Mouse (Mus musculus) liver, embryonic 15.5 days (tissue): ENCODE results near the gene Obscn. TPM values are rescaled to one million over a fixed set of nuclear protein-coding genes. Genes with fewer than 3 reads are reported as not detected.

Experiments used
- ATAC-seq: fragments of 200-750 bp; cut with Nextera tagmentation; 2 replicates; pipeline ENCODE4 v1.8.0; 2017; ENCODE audit warnings: moderate number of reproducible peaks, mild to moderate bottlenecking, moderate library complexity; ENCODE audit not compliant: insufficient read depth
- H3K27ac ChIP-seq: fragments of 300-500 bp; sonication (generic); replicated peaks from 2 replicates; pipeline ENCODE4 v1.5.1; 2015; ENCODE audit warnings: mild to moderate bottlenecking, inconsistent platforms
- H3K27me3 ChIP-seq: fragments of 300-500 bp; sonication (generic); 2 replicates; pipeline ENCODE4 v1.6.1; 2015; ENCODE audit warnings: mild to moderate bottlenecking, inconsistent platforms
- H3K36me3 ChIP-seq: fragments of 300-500 bp; sonication (generic); replicated peaks from 2 replicates; pipeline ENCODE4 v1.6.1; 2015; ENCODE audit warnings: moderate library complexity, mild to moderate bottlenecking, inconsistent platforms
- H3K4me1 ChIP-seq: fragments of 300-500 bp; sonication (generic); replicated peaks from 2 replicates; pipeline ENCODE4 v1.6.1; 2015; ENCODE audit warnings: inconsistent platforms
- H3K4me2 ChIP-seq: fragments of 300-500 bp; sonication (generic); 2 replicates; pipeline ENCODE4 v1.6.1; 2015; ENCODE audit warnings: moderate library complexity, mild to moderate bottlenecking, inconsistent platforms
- H3K4me3 ChIP-seq: fragments of 300-500 bp; sonication (generic); replicated peaks from 2 replicates; pipeline ENCODE4 v1.5.1; 2015; ENCODE audit warnings: mild to moderate bottlenecking, inconsistent platforms
- H3K9ac ChIP-seq: fragments of 300-500 bp; sonication (generic); 2 replicates; pipeline ENCODE4 v1.6.1; 2015; ENCODE audit warnings: moderate library complexity, mild to moderate bottlenecking, inconsistent platforms
- H3K9me3 ChIP-seq: fragments of 300-500 bp; sonication (generic); replicated peaks from 2 replicates; pipeline ENCODE4 v1.6.1; 2016; ENCODE audit warnings: inconsistent platforms
- WGBS: fragments of 180-500 bp; shearing (Covaris S2); methylation state at CpG from one replicate; pipeline ENCODE4 v1.1.7; 2015; ENCODE audit warnings: mixed read lengths; ENCODE audit not compliant: insufficient replicate concordance; 5-methylcytosine and 5-hydroxymethylcytosine counted together
- polyA plus RNA-seq: library from polyadenylated mRNA; unstranded; fragments of >200 nt; fragmentation: Nextera tagmentation; extraction: Ambion mirVana; gene quantifications from 2 replicates; pipeline ENCODE4 v1.2.1, GENCODE M21; 2015

The Obscn gene
- polyA plus RNA-seq, 1 experiment from 2014 or later: 0.30 TPM

DNA sequence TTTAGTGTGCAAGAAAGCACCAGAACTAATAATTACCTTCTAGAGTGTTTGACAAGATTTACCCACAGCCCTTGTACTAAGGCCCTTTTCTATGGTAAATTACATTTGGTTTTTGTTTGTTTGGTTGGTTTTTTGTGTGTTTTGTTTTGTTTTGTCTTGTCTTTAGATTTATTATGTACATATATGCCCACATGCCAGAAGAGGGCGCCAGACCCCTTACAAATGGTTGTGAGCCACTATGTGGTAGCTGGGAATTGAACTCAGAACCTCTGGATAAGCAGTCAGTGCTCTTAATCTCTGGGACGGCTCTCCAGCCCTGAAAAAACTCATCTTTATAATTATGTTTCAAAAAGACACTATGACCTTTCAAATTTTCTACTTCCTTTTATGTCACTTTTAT, 37.9 kb downstream of the Obscn start:
- Histone ChIP-seq H3K27me3 (0 out of 2 replicates have a peak, but pooled peaks cover 6% of the 10 kb centered on the region), H3K27ac (no peak overlapping the region), H3K4me1 (no peaks in the 10 kb centered on the region), H3K9ac (no peak overlapping the region), H3K4me3 (no peak overlapping the region), H3K4me2 (no peak overlapping the region), H3K9me3 (no peaks in the 10 kb centered on the region), H3K36me3 (no peaks in the 10 kb centered on the region)
- WGBS: 14% methylated on average over 2 of the region's 2 CpGs
- no peak for ATAC-seq

DNA sequence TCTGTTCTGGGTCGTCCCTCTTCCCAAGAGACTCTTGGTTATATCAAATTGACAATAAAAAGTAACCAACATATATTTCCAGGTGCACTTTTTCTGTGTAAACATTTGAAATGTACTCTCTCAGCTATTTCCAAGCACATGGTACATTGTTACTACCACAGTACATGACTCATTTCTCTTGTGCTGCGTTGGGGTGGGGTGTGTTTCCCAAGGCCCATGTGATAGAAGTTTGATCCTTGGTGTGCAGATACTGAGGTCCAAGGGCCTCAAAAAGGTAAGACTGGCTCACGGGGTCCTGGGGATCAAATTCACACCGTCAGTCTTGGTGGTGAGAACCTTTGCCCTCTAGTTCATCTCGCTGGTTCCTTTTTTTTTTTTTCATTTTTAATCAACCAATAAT, 38.4 kb downstream of the Obscn start:
- H3K4me3 ChIP-seq: no peak overlapping the region
- H3K27me3 ChIP-seq: 0 out of 2 replicates have a peak, but pooled peaks cover 6% of the 10 kb centered on the region
- H3K9me3 ChIP-seq: no peaks in the 10 kb centered on the region
- no peaks in the 10 kb centered on the region for H3K36me3 ChIP-seq
- H3K9ac ChIP-seq: no peak overlapping the region
- no peak overlapping the region for H3K27ac ChIP-seq
- WGBS: 46% methylated on average over 5 of the region's 5 CpGs
- no peak for ATAC-seq
- no peaks in the 10 kb centered on the region for H3K4me1 ChIP-seq
- H3K4me2 ChIP-seq: no peak overlapping the region

DNA sequence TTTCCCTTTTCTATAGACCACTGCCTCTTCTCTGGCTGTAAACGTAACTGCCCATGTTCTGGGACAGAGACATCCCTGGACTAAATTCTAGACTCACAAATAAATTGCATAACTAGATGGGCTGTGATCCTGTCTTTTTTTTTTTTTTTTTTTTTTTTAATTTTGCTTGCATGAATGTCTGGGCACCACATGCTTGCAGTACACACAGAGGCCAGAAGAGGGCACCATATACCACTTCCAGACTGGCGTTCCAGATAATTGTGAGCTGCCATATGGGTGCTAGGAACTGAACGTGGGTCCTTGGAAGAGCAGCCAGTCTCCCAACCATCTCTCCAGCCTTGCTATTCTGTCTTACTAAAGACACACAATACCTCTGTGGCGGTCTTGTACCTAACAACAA, 42.0 kb downstream of the Obscn start:
- Histone ChIP-seq H3K4me2 (no peak overlapping the region), H3K27me3 (0 out of 2 replicates have a peak, but pooled peaks cover 6% of the 10 kb centered on the region), H3K4me1 (no peaks in the 10 kb centered on the region), H3K27ac (no peak overlapping the region), H3K9ac (no peak overlapping the region), H3K4me3 (no peak overlapping the region), H3K36me3 (no peaks in the 10 kb centered on the region), H3K9me3 (no peaks in the 10 kb centered on the region)
- WGBS: 49% methylated on average over 4 of the region's 4 CpGs
- ATAC-seq: no peak

DNA sequence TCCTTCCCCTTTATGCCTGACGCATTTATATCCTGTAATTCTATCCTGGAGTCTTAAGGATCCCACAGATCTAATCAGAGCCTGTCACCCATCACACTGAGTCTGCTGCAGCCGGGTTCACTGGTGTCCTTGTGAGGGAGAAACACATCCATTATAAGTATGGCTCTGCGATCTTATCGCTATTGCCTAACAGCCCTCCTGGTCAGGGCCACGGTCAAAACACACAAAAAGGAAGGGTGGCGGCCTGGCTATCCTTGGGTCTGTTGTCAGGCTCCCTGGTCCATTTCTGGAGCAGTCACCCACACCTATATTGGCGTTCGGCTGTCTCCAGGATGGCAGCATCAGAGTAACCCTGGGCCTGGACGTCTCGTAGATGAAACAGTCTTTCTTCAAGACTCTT, 48.6 kb downstream of the Obscn start:
- no peaks in the 10 kb centered on the region for H3K27me3 ChIP-seq
- no peaks in the 10 kb centered on the region for H3K4me1 ChIP-seq
- H3K27ac ChIP-seq: no peak overlapping the region
- H3K9ac ChIP-seq: no peak overlapping the region
- ATAC-seq: no peak
- no peaks in the 10 kb centered on the region for H3K9me3 ChIP-seq
- no peak overlapping the region for H3K4me3 ChIP-seq
- H3K4me2 ChIP-seq: no peak overlapping the region
- no peaks in the 10 kb centered on the region for H3K36me3 ChIP-seq
- WGBS: 71% methylated on average over 10 of the region's 10 CpGs

DNA sequence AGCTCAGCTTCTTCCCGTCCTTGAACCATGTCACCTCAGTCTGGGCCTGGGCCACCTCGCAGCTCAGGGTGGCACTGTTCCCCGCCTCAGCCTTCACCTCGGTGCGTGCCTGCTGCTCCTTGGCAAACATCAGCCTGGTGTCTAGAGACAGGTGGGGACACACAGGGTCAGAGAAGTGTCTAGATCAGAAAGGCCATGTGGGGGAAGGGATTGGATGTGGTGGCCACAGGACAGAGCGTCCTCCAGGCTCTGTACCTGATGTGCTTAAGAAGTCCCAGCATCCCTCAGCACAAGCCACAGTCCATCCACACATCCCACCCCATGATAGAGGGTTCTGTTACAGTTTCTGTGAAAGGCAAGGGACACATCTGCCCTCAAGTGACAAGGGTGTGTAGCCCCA, 51.0 kb downstream of the Obscn start:
- 53% methylated on average over 6 of the region's 6 CpGs for whole genome bisulfite sequencing
- no peak overlapping the region for H3K4me3 ChIP-seq

DNA sequence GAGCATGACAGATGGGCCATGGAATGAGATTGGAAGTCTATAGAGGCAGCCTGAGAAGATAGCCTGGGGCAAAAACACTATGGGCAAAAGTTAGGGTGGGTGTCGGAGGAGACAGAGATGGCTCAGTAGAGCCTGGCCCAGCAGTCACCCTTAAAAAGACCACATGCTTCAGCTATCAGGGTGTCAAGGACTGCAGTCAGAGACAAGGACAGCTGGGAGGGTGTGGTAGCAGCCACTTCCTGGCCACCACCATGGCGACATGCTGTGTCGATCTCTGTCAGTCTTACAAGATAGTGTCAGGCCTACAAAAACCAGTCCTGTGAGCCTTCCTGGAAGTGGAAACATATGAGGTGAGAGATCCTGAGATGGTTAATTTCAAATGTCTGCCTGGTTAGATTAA, 53.1 kb downstream of the Obscn start:
- 23% methylated on average over 3 of the region's 3 CpGs for WGBS

More for the DNA sequence above, 51.0 kb downstream of the Obscn start:
- no peak overlapping the region for H3K4me2 ChIP-seq
- H3K4me1 ChIP-seq: no peaks in the 10 kb centered on the region
- H3K9me3 ChIP-seq: no peaks in the 10 kb centered on the region
- H3K36me3 ChIP-seq: no peaks in the 10 kb centered on the region
- no peak for ATAC-seq
- no peak overlapping the region for H3K27ac ChIP-seq
- H3K27me3 ChIP-seq: no peaks in the 10 kb centered on the region
- no peak overlapping the region for H3K9ac ChIP-seq

DNA sequence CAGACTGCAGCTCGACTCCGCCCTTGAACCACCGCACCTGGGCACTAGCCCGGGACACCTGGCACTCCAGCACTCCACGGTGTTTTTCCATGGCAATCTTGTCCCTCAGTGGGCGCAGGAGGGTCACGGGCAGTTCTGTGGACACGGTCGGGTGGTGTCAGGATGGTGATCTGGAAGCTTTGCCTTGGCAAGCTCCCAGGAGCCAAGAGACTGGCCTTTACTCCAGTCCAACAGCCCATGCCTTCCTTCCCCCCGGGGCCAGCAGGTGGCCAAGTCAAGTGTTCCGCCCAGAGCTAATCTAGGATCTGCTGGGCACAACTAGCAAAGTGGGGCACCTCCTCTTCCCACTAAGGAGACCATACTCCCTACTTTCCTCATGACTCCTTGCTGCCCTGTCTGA, 57.9 kb downstream of the Obscn start:
- WGBS: 70% methylated on average over 11 of the region's 11 CpGs
- ATAC-seq: no peak
- Histone ChIP-seq H3K4me2 (no peak overlapping the region), H3K27me3 (no peaks in the 10 kb centered on the region), H3K4me1 (no peaks in the 10 kb centered on the region), H3K36me3 (no peaks in the 10 kb centered on the region), H3K4me3 (no peak overlapping the region), H3K9ac (no peak overlapping the region), H3K9me3 (no peaks in the 10 kb centered on the region), H3K27ac (no peak overlapping the region)

More for the DNA sequence above, 53.1 kb downstream of the Obscn start:
- Histone ChIP-seq H3K9me3 (no peaks in the 10 kb centered on the region), H3K9ac (no peak overlapping the region), H3K4me3 (no peak overlapping the region), H3K4me2 (no peak overlapping the region), H3K27ac (no peak overlapping the region), H3K27me3 (no peaks in the 10 kb centered on the region), H3K36me3 (no peaks in the 10 kb centered on the region), H3K4me1 (no peaks in the 10 kb centered on the region)
- no peak for ATAC-seq

DNA sequence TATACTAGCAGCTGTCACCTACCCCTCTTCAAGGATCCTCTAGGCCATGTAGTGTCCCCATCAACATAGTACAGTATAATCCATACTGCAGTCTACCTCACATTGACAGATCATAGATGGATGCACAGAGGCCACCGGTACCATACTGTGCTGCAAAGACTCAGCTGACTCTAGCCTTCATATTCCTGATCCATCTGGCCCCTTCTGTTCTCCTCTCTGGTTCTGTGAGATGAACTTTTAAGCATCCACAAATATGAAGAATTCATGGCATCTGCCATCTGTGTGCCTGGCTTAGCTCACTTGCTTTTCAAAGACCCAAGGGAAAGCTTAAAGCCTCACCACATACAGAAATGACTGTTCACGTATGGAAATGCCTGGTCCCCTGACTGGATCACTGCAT, 65.9 kb downstream of the Obscn start:
- WGBS: 68% methylated on average over 2 of the region's 2 CpGs
- Histone ChIP-seq H3K27me3 (no peaks in the 10 kb centered on the region), H3K4me2 (no peak overlapping the region), H3K27ac (no peak overlapping the region), H3K4me3 (no peak overlapping the region), H3K9ac (no peak overlapping the region), H3K9me3 (no peaks in the 10 kb centered on the region), H3K36me3 (no peaks in the 10 kb centered on the region), H3K4me1 (no peaks in the 10 kb centered on the region)
- no peak for ATAC-seq

DNA sequence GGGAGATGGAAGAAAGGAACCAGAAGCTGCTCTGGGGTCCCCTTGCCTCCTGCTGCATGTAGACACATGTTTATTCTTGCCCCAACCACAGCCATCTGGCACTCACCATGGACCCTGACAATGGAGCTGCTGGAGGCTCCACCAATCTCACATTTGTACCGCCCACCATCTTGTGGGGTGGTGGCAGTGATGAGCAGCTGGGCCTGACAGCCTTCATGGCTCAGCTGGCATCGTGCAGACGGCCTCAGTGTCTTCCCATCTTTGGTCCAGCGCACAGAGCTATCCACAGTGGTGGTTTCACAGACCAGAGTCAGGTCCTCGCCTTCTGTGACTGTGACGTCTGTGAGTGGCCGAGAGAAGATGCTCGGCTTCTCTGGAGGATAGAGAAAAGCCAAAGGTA, 67.3 kb downstream of the Obscn start:
- H3K4me2 ChIP-seq: no peak overlapping the region
- no peaks in the 10 kb centered on the region for H3K9me3 ChIP-seq
- H3K27ac ChIP-seq: no peak overlapping the region
- no peaks in the 10 kb centered on the region for H3K4me1 ChIP-seq
- ATAC-seq: no peak
- no peaks in the 10 kb centered on the region for H3K27me3 ChIP-seq
- H3K9ac ChIP-seq: no peak overlapping the region
- WGBS: 65% methylated on average over 8 of the region's 8 CpGs
- H3K36me3 ChIP-seq: no peaks in the 10 kb centered on the region
- no peak overlapping the region for H3K4me3 ChIP-seq

DNA sequence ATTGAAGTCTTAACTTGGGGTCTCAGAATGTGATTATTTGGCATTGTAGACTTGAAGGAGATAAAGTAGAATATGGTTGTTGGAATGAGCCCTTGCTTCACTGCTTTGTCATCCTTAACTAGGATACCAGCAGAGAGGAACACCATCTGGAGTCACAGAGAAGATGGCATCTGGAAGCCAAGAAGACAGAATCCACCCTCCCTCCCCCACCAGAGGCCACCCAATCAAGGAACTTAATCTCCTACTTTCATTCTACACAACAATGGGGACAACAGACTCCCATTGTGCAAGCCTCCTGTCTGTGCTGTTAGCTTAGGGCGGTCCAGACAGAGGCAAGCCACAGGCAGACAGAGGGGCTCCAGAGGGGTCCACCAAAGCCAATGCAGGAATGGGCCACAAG, 67.8 kb downstream of the Obscn start:
- H3K9me3 ChIP-seq: no peaks in the 10 kb centered on the region
- no peak for ATAC-seq

DNA sequence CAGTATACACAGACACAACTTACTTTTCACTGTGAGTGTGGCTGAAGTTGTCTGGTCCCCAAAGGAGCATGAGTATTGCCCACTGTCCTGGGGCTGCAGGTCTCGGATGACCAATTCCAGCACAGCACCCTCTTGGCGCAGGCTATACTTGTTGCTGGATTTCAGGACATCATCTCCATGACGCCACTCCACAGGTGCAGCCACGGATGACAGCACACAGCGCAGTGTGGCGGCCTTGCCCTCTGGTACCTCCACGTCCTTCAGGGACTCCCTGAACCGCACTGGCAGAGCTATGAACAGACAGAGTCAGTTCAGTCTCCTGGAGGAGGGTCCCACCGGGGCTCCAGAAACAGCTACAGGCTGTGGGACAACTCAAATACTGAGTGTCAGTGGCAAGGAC, 68.3 kb downstream of the Obscn start:
- ATAC-seq: no peak
- Histone ChIP-seq H3K9me3 (no peaks in the 10 kb centered on the region), H3K36me3 (no peaks in the 10 kb centered on the region), H3K4me2 (no peak overlapping the region), H3K4me1 (no peaks in the 10 kb centered on the region), H3K9ac (no peak overlapping the region), H3K27me3 (no peaks in the 10 kb centered on the region), H3K4me3 (no peak overlapping the region), H3K27ac (no peak overlapping the region)
- 58% methylated on average over 9 of the region's 9 CpGs for WGBS

More for the DNA sequence above, 67.8 kb downstream of the Obscn start:
- H3K4me1 ChIP-seq: no peaks in the 10 kb centered on the region
- no peak overlapping the region for H3K4me2 ChIP-seq
- H3K9ac ChIP-seq: no peak overlapping the region
- WGBS: 52% methylated on average over 1 of the region's 1 CpGs
- H3K4me3 ChIP-seq: no peak overlapping the region
- H3K27me3 ChIP-seq: no peaks in the 10 kb centered on the region
- no peak overlapping the region for H3K27ac ChIP-seq
- no peaks in the 10 kb centered on the region for H3K36me3 ChIP-seq

DNA sequence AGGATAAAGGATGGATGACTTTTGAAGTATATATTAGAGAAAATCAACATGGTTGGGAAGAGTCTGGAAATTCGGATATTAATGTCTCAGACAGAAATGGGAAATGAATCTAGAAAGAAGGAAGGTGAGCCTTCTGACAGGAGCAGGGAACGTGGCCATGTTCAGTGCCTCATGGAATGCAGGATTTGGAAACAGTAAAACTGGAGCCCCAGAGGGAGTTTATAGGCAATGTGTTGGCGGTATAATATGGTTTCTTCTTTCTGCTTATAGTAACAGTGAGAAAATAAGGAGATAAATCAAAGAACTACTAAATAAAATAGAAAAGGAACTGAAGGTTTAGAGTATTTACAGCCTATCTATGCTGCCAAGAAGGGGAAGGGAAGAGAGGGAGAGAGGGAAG, 78.2 kb downstream of the Obscn start:
- ATAC-seq: no peak
- H3K4me1 ChIP-seq: no peaks in the 10 kb centered on the region

More for the DNA sequence above, 78.2 kb downstream of the Obscn start:
- Histone ChIP-seq H3K4me2 (no peak overlapping the region), H3K9ac (no peak overlapping the region), H3K4me3 (no peak overlapping the region), H3K36me3 (no peaks in the 10 kb centered on the region), H3K9me3 (no peaks in the 10 kb centered on the region), H3K27me3 (no peaks in the 10 kb centered on the region), H3K27ac (no peak overlapping the region)
- 41% methylated on average over 3 of the region's 3 CpGs for WGBS
